ENCODE assay signal across 8 mouse cellular contexts in the genomic region with DNA sequence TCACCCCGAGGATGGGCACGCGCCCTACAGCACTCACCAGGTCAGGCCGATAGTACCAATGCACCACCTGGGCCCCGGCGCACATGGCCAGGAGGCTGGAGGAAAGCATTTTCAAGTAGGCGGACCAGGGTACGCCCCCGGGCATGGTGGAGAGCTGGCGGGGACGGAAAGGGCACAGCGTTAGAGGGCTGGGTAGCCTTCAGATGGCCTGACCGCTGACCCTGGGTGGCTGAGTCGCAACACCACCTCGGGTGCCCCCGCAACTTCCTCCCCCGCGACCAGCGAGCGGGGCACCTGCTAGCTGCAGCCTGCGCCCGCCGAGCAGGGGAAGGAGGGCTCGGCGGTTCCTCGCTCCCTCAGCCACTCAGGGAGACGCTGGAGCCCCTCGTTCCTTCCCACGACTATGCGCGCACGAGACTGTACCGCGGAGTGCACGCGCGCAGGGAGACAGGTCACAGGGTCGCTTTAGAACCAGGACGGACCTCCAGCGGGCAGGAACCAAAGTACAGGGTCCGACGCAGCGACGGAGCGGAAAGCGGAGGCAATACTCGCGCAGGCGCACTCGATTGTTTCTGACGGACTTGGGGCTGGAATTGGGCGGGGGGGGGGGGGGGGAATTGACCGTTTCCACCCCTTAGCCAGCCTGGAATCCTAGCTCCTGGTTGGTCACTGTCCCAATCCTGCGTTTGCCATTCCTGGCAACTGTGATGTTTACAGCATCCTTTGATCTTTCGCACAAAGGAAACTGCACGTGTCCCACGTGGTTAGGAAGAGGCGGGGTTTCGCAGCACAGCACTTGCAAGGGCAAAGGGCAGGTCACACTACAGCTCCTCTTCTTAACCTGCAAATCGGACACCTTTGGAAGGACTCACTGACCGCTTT. TPM values are rescaled to one million over a fixed set of nuclear protein-coding genes. Genes with fewer than 3 reads are reported as not detected.
DNase-seq lines count a peak whose midpoint lies in the region; ATAC-seq lines count a peak whose summit lies in the region.

Gene 1190007I07Rik (minus strand): TSS at position 558 of the 882 bp plus-strand sequence.

- peak; percentile 91 for ATAC-seq in hindbrain, embryonic 15.5 days (ENCODE audit: low FRiP score, low read depth)

- peak; percentile 82 for DNase-seq in T-cell, adult 2 months (ENCODE audit: low spot score)
- DNase-seq in cerebellum, postnatal 36 days = peak; percentile 90 to 92
- DNase-seq in frontal cortex, postnatal 36 days (ENCODE audit: low spot score in 2 of 2) = peak; percentile 85 to 87
- DNase-seq in left cerebral cortex, adult 11 months (ENCODE audit: low spot score) = peak; percentile 71
- peak; percentile 92 for DNase-seq in lung, postnatal 4 days
- peak; percentile 93 for DNase-seq in retina, postnatal 7 days (ENCODE audit: low read depth, low spot score)
- peak; percentile 70 for DNase-seq in urinary bladder, adult 2 months (ENCODE audit: low spot score)

- peak within 1 kb of the TSS; percentile 90 for H3K4me3 ChIP-seq in hindbrain, embryonic 15.5 days

- peak within 1 kb of the TSS; percentile 90 for H3K27ac ChIP-seq in hindbrain, embryonic 15.5 days (replicated peaks)

- H3K36me3 ChIP-seq in hindbrain, embryonic 15.5 days = 0 out of 2 replicates have a peak, but pooled peaks cover 9% of the 10 kb centered on the region

- H3K4me2 ChIP-seq in hindbrain, embryonic 15.5 days = peak within 1 kb of the TSS; percentile 68

- H3K4me1 ChIP-seq in hindbrain, embryonic 15.5 days (replicated peaks) = peaks cover 6% of the 10 kb centered on the region

- H3K9ac ChIP-seq in hindbrain, embryonic 15.5 days = peak within 1 kb of the TSS; percentile 91

- no peaks in the 10 kb centered on the region for H3K27me3 ChIP-seq in hindbrain, embryonic 15.5 days

- under 1% methylated on average over 55 of the region's 61 CpGs for WGBS in hindbrain, embryonic 15.5 days

- H3K9me3 ChIP-seq in hindbrain, embryonic 15.5 days = no peaks in the 10 kb centered on the region

RNA-seq across cellular contexts. Expression of gene 1190007I07Rik, which starts in this region (rescaled TPM):
- polyA plus RNA-seq in hindbrain, embryonic 15.5 days (2015; fragmentation: Nextera tagmentation; extraction: Ambion mirVana) = 32.6 and 36.5 TPM in 2 replicates
- 26.1 and 38.6 TPM in 2 replicates for polyA plus RNA-seq in urinary bladder, adult 2 months (2012; rRNA removed)

Comparison
In these comparisons a context has a peak if more than half of its experiments do, and no peak if none do; other contexts are left out.
1. Peak in every context shown above with its lines: DNase-seq, ATAC-seq, H3K4me3 ChIP-seq and H3K27ac ChIP-seq.